Comparison of ENCODE assay signal across 8 mouse cellular contexts in genomic region chr8:70658897-70659603, GRCm38 (mm10). TPM values are rescaled to one million over a fixed set of nuclear protein-coding genes. Genes with fewer than 3 reads are reported as not detected.
DNase-seq lines count a peak whose midpoint lies in the region; ATAC-seq and TF ChIP-seq lines count a peak whose summit lies in the region.

No protein-coding gene starts in this region.

- no peak for TF ChIP-seq CTCF in heart, adult 2 months (IDR thresholded peaks at IDR 0.05)
- TF ChIP-seq CTCF in CH12.LX (conservative IDR thresholded peaks at IDR 0.05 in 1 of 2, IDR thresholded peaks at IDR 0.05 in 1 of 2; ENCODE audit: low read depth in 2 of 2, low read length in 2 of 2), result no peak
- TF ChIP-seq CTCF in olfactory bulb, adult 2 months (IDR thresholded peaks at IDR 0.05; ENCODE audit: insufficient read depth, low read depth, low read length), result peak; percentile 13; the same call in 1 of the 2 replicates

- WGBS in heart, adult 2 months, result 2% methylated on average over 31 of the region's 31 CpGs
- 2% methylated on average over 31 of the region's 31 CpGs for WGBS in forebrain, embryonic 16.5 days
- WGBS in liver, embryonic 11.5 days, result 2% methylated on average over 31 of the region's 31 CpGs
- 1% methylated on average over 31 of the region's 31 CpGs for WGBS in olfactory bulb, adult 2 months

- peak overlapping the region; percentile 81 for H3K4me3 ChIP-seq in heart, adult 2 months
- peak overlapping the region; percentile 79 to 89 (median 80) for H3K4me3 ChIP-seq in CH12.LX (replicated peaks in 1 of 3; ENCODE audit: low read depth in 2 of 3, low read length in 2 of 3, poor library complexity in 1 of 3)
- peak overlapping the region; percentile 63 for H3K4me3 ChIP-seq in forebrain, embryonic 16.5 days (replicated peaks; ENCODE audit: low read length)
- peak overlapping the region; percentile 83 for H3K4me3 ChIP-seq in liver, embryonic 11.5 days (ENCODE audit: low read depth, low read length)
- H3K4me3 ChIP-seq in olfactory bulb, adult 2 months (ENCODE audit: insufficient read depth, low read depth, low read length), result peak overlapping the region; percentile 78

- no peak; the same call in 1 of the 2 replicates for TF ChIP-seq POLR2A in heart, adult 2 months (IDR thresholded peaks at IDR 0.05; ENCODE audit: insufficient read depth, low read depth, low read length)
- no peak for TF ChIP-seq POLR2A in CH12.LX (IDR thresholded peaks at IDR 0.05; ENCODE audit: low read depth, low read length)
- TF ChIP-seq POLR2A in olfactory bulb, adult 2 months (IDR thresholded peaks at IDR 0.05; ENCODE audit: insufficient read depth, low read depth, low read length), result no peak

- H3K27me3 ChIP-seq in heart, adult 2 months (ENCODE audit: control insufficient read depth, insufficient read depth, low read length), result no peaks in the 10 kb centered on the region
- H3K27me3 ChIP-seq in CH12.LX (replicated peaks), result peaks cover 1% of the 10 kb centered on the region
- no peaks in the 10 kb centered on the region for H3K27me3 ChIP-seq in forebrain, embryonic 16.5 days (replicated peaks; ENCODE audit: control insufficient read depth, insufficient read depth, low read length)
- H3K27me3 ChIP-seq in liver, embryonic 11.5 days (replicated peaks; ENCODE audit: control insufficient read depth, insufficient read depth, low read length), result no peaks in the 10 kb centered on the region

- H3K36me3 ChIP-seq in heart, adult 2 months (ENCODE audit: control insufficient read depth, insufficient read depth, low read length), result no peaks in the 10 kb centered on the region
- peaks cover 4 to 39% of the 10 kb centered on the region in 2 experiments for H3K36me3 ChIP-seq in CH12.LX (replicated peaks in 1 of 2; ENCODE audit: control insufficient read depth in 1 of 2, insufficient read depth in 1 of 2, low read length in 1 of 2)
- no peaks in the 10 kb centered on the region for H3K36me3 ChIP-seq in forebrain, embryonic 16.5 days (ENCODE audit: control insufficient read depth, insufficient read depth)
- H3K36me3 ChIP-seq in liver, embryonic 11.5 days (ENCODE audit: control insufficient read depth, insufficient read depth, low read length), result no peaks in the 10 kb centered on the region

- dilution Hi-C loops in CH12.LX (cut with MboI; ENCODE audit: extremely low pct_ligation_motif_present, extremely low pct_unique_long_range_greater_than_20kb, low sequenced_read_pairs), result no loop called here

- peak overlapping the region; percentile 76 for H3K4me2 ChIP-seq in CH12.LX (ENCODE audit: insufficient read depth, low read depth, poor library complexity, severe bottlenecking)
- H3K4me2 ChIP-seq in forebrain, embryonic 16.5 days (ENCODE audit: low read length), result peak overlapping the region; percentile 85
- H3K4me2 ChIP-seq in liver, embryonic 11.5 days, result peak overlapping the region; percentile 99

- in situ Hi-C loops in CH12.LX (cut with MboI; ENCODE audit: low pct_ligation_motif_present, low pct_unique_long_range_greater_than_20kb, low sequenced_read_pairs), result no loop called here

- H3K9me3 ChIP-seq in CH12.LX (replicated peaks; ENCODE audit: low read length), result no peaks in the 10 kb centered on the region
- H3K9me3 ChIP-seq in forebrain, embryonic 16.5 days (ENCODE audit: control insufficient read depth, low read length), result no peaks in the 10 kb centered on the region
- H3K9me3 ChIP-seq in liver, embryonic 11.5 days (ENCODE audit: control insufficient read depth, low read length), result no peaks in the 10 kb centered on the region

- peak overlapping the region; percentile 88 for H3K9ac ChIP-seq in heart, adult 2 months (ENCODE audit: low read depth, low read length)
- H3K9ac ChIP-seq in CH12.LX (ENCODE audit: insufficient read depth, low read depth), result peak overlapping the region; percentile 77
- H3K9ac ChIP-seq in forebrain, embryonic 16.5 days (replicated peaks; ENCODE audit: low read depth, low read length), result peak overlapping the region; percentile 77
- peak overlapping the region; percentile 69 for H3K9ac ChIP-seq in liver, embryonic 11.5 days (ENCODE audit: low read depth, low read length)

- intact Hi-C loops in heart, adult 2 months (cut with DNase I), result no loop called here
- intact Hi-C loops in heart, postnatal 10 days (cut with DNase I), result no loop called here

- H3K27ac ChIP-seq in heart, adult 2 months, result peak overlapping the region; percentile 81
- 0 out of 2 replicates have a peak overlapping the region, but pooled peaks have one; percentile 29 for H3K27ac ChIP-seq in CH12.LX (ENCODE audit: insufficient read depth, low read depth)
- H3K27ac ChIP-seq in forebrain, embryonic 16.5 days (ENCODE audit: low read length), result 0 out of 2 replicates have a peak overlapping the region, but pooled peaks have one; percentile 0
- peak overlapping the region; percentile 67 for H3K27ac ChIP-seq in liver, embryonic 11.5 days (ENCODE audit: low read depth, low read length)
- no peak overlapping the region for H3K27ac ChIP-seq in olfactory bulb, adult 2 months (ENCODE audit: insufficient read depth, low read depth, low read length)

- no peak; the same call in 1 of the 2 replicates for TF ChIP-seq EP300 in heart, adult 2 months (IDR thresholded peaks at IDR 0.05; ENCODE audit: insufficient read depth, low read depth, low read length)
- no peak for TF ChIP-seq EP300 in CH12.LX (IDR thresholded peaks at IDR 0.05; ENCODE audit: low read length)

- peaks cover 6% of the 10 kb centered on the region for H3K4me1 ChIP-seq in heart, adult 2 months (ENCODE audit: control insufficient read depth, insufficient read depth, low read length)
- H3K4me1 ChIP-seq in CH12.LX (ENCODE audit: control insufficient read depth in 1 of 2, insufficient read depth in 2 of 2), result peaks cover 10 to 57% of the 10 kb centered on the region in 2 experiments
- peaks cover 33% of the 10 kb centered on the region for H3K4me1 ChIP-seq in forebrain, embryonic 16.5 days (replicated peaks; ENCODE audit: control insufficient read depth, insufficient read depth, low read length)
- H3K4me1 ChIP-seq in liver, embryonic 11.5 days (replicated peaks; ENCODE audit: control insufficient read depth, insufficient read depth, low read length), result peaks cover 23% of the 10 kb centered on the region
- peaks cover 18% of the 10 kb centered on the region for H3K4me1 ChIP-seq in olfactory bulb, adult 2 months (ENCODE audit: control insufficient read depth, insufficient read depth, low read length)

- DNase-seq in heart, adult 2 months, result no peak
- DNase-seq in heart, postnatal 10 days, result no peak
- DNase-seq in CH12.LX (ENCODE audit: extremely low read depth), result no peak
- DNase-seq in liver, embryonic 11.5 days (ENCODE audit: low spot score), result no peak
- no peak for DNase-seq in frontal cortex, adult 2 months (ENCODE audit: extremely low spot score in 1 of 2, low spot score in 1 of 2)
- DNase-seq in adrenal gland, adult 2 months, result no peak

- TF ChIP-seq RAD21 in CH12.LX (IDR thresholded peaks at IDR 0.05; ENCODE audit: low read depth, low read length), result no peak

- ATAC-seq in forebrain, embryonic 16.5 days, result no peak
- ATAC-seq in liver, embryonic 11.5 days (replicated peaks; ENCODE audit: low FRiP score), result peak; percentile 60

- H3K79me2 ChIP-seq in heart, adult 2 months (replicated peaks; ENCODE audit: control insufficient read depth, insufficient read depth, low read length), result no peaks in the 10 kb centered on the region
- H3K79me2 ChIP-seq in CH12.LX (replicated peaks; ENCODE audit: control insufficient read depth, extremely low read depth, insufficient read depth, poor library complexity, severe bottlenecking), result peaks cover 12% of the 10 kb centered on the region; the same call in 1 of the 2 replicates

RNA-seq across cellular contexts. Expression of gene Pgpep1, which starts 1.1 kb away (rescaled TPM):
- total RNA-seq in heart, adult 2 months (2021), result 10 to 100 TPM; 39.7 to 48.4 TPM
- 35.5 and 44.8 TPM in 2 replicates for polyA plus RNA-seq in heart, adult 2 months (2012; rRNA removed)
- total RNA-seq in heart, postnatal 10 days (2021), result 10 to 100 TPM; 39.6 to 42.9 TPM
- 15.2 and 22.9 TPM in 2 replicates for total RNA-seq in CH12.LX (2012; rRNA removed)
- total RNA-seq in CH12.LX (2014; rRNA removed), result 10.3 and 12.3 TPM in 2 replicates
- 30.0 and 35.1 TPM in 2 replicates for polyA plus RNA-seq in CH12.LX (2012; ENCODE audit: insufficient read length, low read depth)
- polyA plus RNA-seq in forebrain, embryonic 16.5 days (2015; fragmentation: Nextera tagmentation; extraction: Ambion mirVana), result 60.3 and 65.7 TPM in 2 replicates
- 33.7 and 34.6 TPM in 2 replicates for polyA plus RNA-seq in liver, embryonic 11.5 days (2014; fragmentation: Nextera tagmentation; extraction: Ambion mirVana)
- not detected in 2 replicates for polyA plus RNA-seq in olfactory bulb, adult 2 months (2012; ENCODE audit: insufficient read depth, insufficient read length, low replicate concordance, missing spikeins)
- polyA plus RNA-seq in frontal cortex, adult 2 months (2012; rRNA removed), result 17.2 and 25.8 TPM in 2 replicates
- 100 to 1,000 TPM; 115 to 127 TPM for total RNA-seq in adrenal gland, adult 2 months (2021)
- 115 and 117 TPM in 2 replicates for polyA plus RNA-seq in adrenal gland, adult 2 months (2012; rRNA removed)

RNA-seq across cellular contexts. Expression of gene Lsm4, which starts 14.0 kb away (rescaled TPM):
- total RNA-seq in heart, adult 2 months (2021), result 10 to 100 TPM; 56.9 to 64.2 TPM
- polyA plus RNA-seq in heart, adult 2 months (2012; rRNA removed), result 54.1 and 68.3 TPM in 2 replicates
- 10 to 100 TPM; 82.8 to 94.1 TPM for total RNA-seq in heart, postnatal 10 days (2021)
- 135 and 168 TPM in 2 replicates for total RNA-seq in CH12.LX (2012; rRNA removed)
- total RNA-seq in CH12.LX (2014; rRNA removed), result 134 and 143 TPM in 2 replicates
- polyA plus RNA-seq in CH12.LX (2012; ENCODE audit: insufficient read length, low read depth), result 240 and 256 TPM in 2 replicates
- 166 and 168 TPM in 2 replicates for polyA plus RNA-seq in forebrain, embryonic 16.5 days (2015; fragmentation: Nextera tagmentation; extraction: Ambion mirVana)
- 342 and 357 TPM in 2 replicates for polyA plus RNA-seq in liver, embryonic 11.5 days (2014; fragmentation: Nextera tagmentation; extraction: Ambion mirVana)
- polyA plus RNA-seq in olfactory bulb, adult 2 months (2012; ENCODE audit: insufficient read depth, insufficient read length, low replicate concordance, missing spikeins), result not detected in 2 replicates
- 113 and 128 TPM in 2 replicates for polyA plus RNA-seq in frontal cortex, adult 2 months (2012; rRNA removed)
- 10 to 100 TPM; 65.2 to 88.5 TPM for total RNA-seq in adrenal gland, adult 2 months (2021)
- polyA plus RNA-seq in adrenal gland, adult 2 months (2012; rRNA removed), result 81.3 and 112 TPM in 2 replicates

RNA-seq across cellular contexts. Expression of gene Gdf15, which starts 26.8 kb away (rescaled TPM):
- 1 to 10 TPM; 1.1 to 2.0 TPM for total RNA-seq in heart, adult 2 months (2021)
- 0.38 and 3.8 TPM in 2 replicates for polyA plus RNA-seq in heart, adult 2 months (2012; rRNA removed)
- total RNA-seq in heart, postnatal 10 days (2021), result 1 to 10 TPM in 1 of 2 experiments, under 1 TPM in 1; 0.86 to 1.1 TPM
- total RNA-seq in CH12.LX (2012; rRNA removed) (0.21 TPM in 1 of 2 replicates, not detected in the other), CH12.LX (2014; rRNA removed) (not detected in 2 replicates)
- 0.16 TPM in 1 of 2 replicates, not detected in the other for polyA plus RNA-seq in CH12.LX (2012; ENCODE audit: insufficient read length, low read depth)
- 0.20 TPM in 1 of 2 replicates, not detected in the other for polyA plus RNA-seq in forebrain, embryonic 16.5 days (2015; fragmentation: Nextera tagmentation; extraction: Ambion mirVana)
- polyA plus RNA-seq in liver, embryonic 11.5 days (2014; fragmentation: Nextera tagmentation; extraction: Ambion mirVana), result 4.2 and 4.9 TPM in 2 replicates
- not detected in 2 replicates for polyA plus RNA-seq in olfactory bulb, adult 2 months (2012; ENCODE audit: insufficient read depth, insufficient read length, low replicate concordance, missing spikeins)
- 0.15 and 0.20 TPM in 2 replicates for polyA plus RNA-seq in frontal cortex, adult 2 months (2012; rRNA removed)
- total RNA-seq in adrenal gland, adult 2 months (2021), result 10 to 100 TPM in 1 of 2 experiments, 1 to 10 TPM in 1; 1.3 to 44.6 TPM
- polyA plus RNA-seq in adrenal gland, adult 2 months (2012; rRNA removed), result 18.5 and 22.2 TPM in 2 replicates

RNA-seq across cellular contexts. Expression of gene Jund, which starts 39.7 kb away (rescaled TPM):
- total RNA-seq in heart, adult 2 months (2021), result 100 to 1,000 TPM; 123 to 127 TPM
- polyA plus RNA-seq in heart, adult 2 months (2012; rRNA removed), result 66.2 and 109 TPM in 2 replicates
- total RNA-seq in heart, postnatal 10 days (2021), result 100 to 1,000 TPM; 178 to 214 TPM
- 279 and 287 TPM in 2 replicates for total RNA-seq in CH12.LX (2012; rRNA removed)
- total RNA-seq in CH12.LX (2014; rRNA removed), result 147 and 191 TPM in 2 replicates
- 255 and 283 TPM in 2 replicates for polyA plus RNA-seq in CH12.LX (2012; ENCODE audit: insufficient read length, low read depth)
- polyA plus RNA-seq in forebrain, embryonic 16.5 days (2015; fragmentation: Nextera tagmentation; extraction: Ambion mirVana), result 54.6 and 57.7 TPM in 2 replicates
- polyA plus RNA-seq in liver, embryonic 11.5 days (2014; fragmentation: Nextera tagmentation; extraction: Ambion mirVana), result 43.0 and 47.2 TPM in 2 replicates
- not detected in 2 replicates for polyA plus RNA-seq in olfactory bulb, adult 2 months (2012; ENCODE audit: insufficient read depth, insufficient read length, low replicate concordance, missing spikeins)
- 226 and 228 TPM in 2 replicates for polyA plus RNA-seq in frontal cortex, adult 2 months (2012; rRNA removed)
- total RNA-seq in adrenal gland, adult 2 months (2021), result 100 to 1,000 TPM; 214 to 246 TPM
- polyA plus RNA-seq in adrenal gland, adult 2 months (2012; rRNA removed), result 1,009 and 1,256 TPM in 2 replicates

RNA-seq across cellular contexts. Expression of gene Lrrc25, which starts 43.1 kb away (rescaled TPM):
- 1 to 10 TPM; 1.6 to 1.8 TPM for total RNA-seq in heart, adult 2 months (2021)
- 3.6 and 4.5 TPM in 2 replicates for polyA plus RNA-seq in heart, adult 2 months (2012; rRNA removed)
- 1 to 10 TPM; 1.1 to 1.6 TPM for total RNA-seq in heart, postnatal 10 days (2021)
- total RNA-seq in CH12.LX (2012; rRNA removed) (0.25 and 0.30 TPM in 2 replicates), CH12.LX (2014; rRNA removed) (2.4 and 2.6 TPM in 2 replicates)
- polyA plus RNA-seq in CH12.LX (2012; ENCODE audit: insufficient read length, low read depth), result 4.0 and 5.9 TPM in 2 replicates
- polyA plus RNA-seq in forebrain, embryonic 16.5 days (2015; fragmentation: Nextera tagmentation; extraction: Ambion mirVana), result 0.61 and 1.1 TPM in 2 replicates
- 4.5 and 5.3 TPM in 2 replicates for polyA plus RNA-seq in liver, embryonic 11.5 days (2014; fragmentation: Nextera tagmentation; extraction: Ambion mirVana)
- not detected in 2 replicates for polyA plus RNA-seq in olfactory bulb, adult 2 months (2012; ENCODE audit: insufficient read depth, insufficient read length, low replicate concordance, missing spikeins)
- polyA plus RNA-seq in frontal cortex, adult 2 months (2012; rRNA removed), result 0.78 and 0.86 TPM in 2 replicates
- total RNA-seq in adrenal gland, adult 2 months (2021), result 1 to 10 TPM; 1.8 to 3.6 TPM
- 8.4 and 11.1 TPM in 2 replicates for polyA plus RNA-seq in adrenal gland, adult 2 months (2012; rRNA removed)
